Mouse (Mus musculus) layer of hippocampus, adult 8-10 months (tissue): ENCODE measurements around the gene Spata45. TPM values are rescaled to one million over a fixed set of nuclear protein-coding genes. Genes with fewer than 3 reads are reported as not detected.
"Not testable (repeated sequence)": the region's sequence is repeated elsewhere in the genome, so short reads cannot be mapped to it uniquely, and the experiment has no call there.

Experiments
- DNase-seq, 2 experiments: peaks; one replicate each; pipeline ENCODE4 v3.0.0; 2022; ENCODE audit warnings: low spot score in 2 of 2
- total RNA-seq, 4 experiments: library from RNA; stranded (reverse); gene quantifications; 2 replicates each; pipeline ENCODE4 v1.2.4; 2022

Gene Spata45
- not detected for total RNA-seq

DNA sequence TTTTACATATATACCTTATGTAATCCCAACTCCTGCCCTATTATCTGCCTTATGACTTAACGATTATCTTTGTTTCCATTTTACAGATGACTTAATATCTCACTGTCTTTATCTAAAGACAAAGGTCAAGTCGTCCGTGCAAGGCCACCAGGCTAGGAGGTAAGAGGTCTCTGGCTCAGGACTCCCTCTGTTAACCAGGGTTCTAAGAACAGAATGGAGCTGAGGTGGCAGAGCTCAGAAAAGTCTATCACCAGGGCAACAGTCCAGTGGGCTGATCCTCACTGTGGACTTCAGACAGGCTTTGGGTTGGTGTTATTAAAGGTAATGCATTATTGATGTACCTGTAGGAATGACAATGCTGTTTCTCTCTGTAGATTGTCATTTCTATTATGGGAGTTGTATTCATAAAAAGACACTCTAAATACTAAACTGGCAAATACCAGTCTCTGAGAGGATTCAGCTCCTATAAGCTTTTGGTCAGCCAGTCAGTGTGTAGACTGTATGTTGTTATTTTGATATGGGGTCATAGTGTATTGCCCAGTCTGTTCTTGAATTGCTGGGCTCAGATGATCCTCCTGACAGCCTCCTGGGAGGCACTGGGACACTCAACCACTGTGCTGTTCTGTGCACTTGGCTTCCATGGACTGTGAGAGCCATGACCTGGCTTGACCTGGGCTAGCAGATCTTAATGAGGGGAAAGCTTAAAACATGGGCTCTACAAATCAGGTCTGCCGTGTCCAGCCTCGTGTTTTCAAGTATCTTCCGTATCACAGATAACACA lies at the start of gene Spata45:
Spata45 (plus strand) TSS at position 86 of the 781 bp plus-strand sequence.
- DNase-seq, result no peak

DNA sequence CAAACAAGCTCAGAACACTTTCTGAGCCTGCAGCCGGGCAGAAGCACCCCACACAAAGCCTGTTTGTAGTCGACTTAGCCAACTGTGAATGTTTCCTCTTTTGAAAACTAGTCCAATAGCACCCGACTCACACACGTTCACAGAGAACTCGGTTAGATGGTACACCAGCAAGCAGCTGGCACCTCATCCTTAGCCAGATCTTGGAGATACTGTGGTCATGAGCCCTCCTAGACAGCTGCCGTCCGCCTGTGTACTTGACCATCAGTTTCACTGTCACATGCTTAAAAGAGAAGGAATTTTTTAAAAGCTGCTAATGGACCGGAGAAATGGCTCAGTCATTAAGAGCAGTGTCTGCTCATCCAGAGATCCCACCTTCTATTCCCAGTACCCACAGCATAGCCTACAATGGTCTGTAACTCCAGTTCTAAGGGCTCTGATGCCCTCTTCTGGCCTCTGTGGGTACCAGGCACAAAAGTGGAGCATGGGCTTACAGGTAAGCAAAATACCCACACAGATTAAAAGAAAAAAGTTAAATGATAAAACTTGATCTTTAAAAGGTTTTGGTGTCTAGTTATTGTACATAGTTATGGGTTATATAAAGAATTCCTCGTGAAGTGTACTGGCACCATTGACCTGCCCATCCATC lies 46.9 kb upstream of the Spata45 start:
- DNase-seq, result no peak

- peak; percentile 41 to 60 for DNase-seq
These were observed 40.9 kb upstream of the Spata45 start for GRCm38 (mm10) chr1:190995548-190995947.

DNA sequence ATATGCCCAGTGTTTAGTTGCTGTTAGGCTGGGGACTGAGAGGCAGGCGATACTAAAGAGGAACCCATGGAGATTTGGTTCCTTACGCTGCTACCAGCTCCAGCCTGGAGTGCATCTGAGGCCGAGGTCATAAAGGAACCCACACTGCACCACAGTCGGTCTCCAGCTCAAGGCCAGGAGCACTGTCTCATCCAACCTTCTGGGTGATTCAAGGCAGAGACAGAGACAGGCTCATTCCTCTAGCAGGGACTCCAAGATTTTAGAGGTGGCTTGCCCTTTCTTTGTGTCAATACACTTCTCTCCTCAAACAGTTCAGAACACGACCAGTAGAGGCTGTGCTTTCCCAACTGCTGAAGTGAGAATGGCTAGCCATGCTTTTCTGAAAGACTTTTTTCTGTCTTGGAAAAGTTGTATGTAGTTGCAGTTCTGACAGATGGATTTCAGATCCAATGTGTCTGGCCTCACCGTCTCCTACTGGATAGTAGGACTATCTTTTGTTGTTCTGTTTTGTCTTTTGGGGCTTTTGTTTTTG lies 40.0 kb upstream of the Spata45 start:
- DNase-seq, result no peak

- no peak for DNase-seq
These were observed 38.4 kb upstream of the Spata45 start for GRCm38 (mm10) chr1:190998027-190998426.

DNA sequence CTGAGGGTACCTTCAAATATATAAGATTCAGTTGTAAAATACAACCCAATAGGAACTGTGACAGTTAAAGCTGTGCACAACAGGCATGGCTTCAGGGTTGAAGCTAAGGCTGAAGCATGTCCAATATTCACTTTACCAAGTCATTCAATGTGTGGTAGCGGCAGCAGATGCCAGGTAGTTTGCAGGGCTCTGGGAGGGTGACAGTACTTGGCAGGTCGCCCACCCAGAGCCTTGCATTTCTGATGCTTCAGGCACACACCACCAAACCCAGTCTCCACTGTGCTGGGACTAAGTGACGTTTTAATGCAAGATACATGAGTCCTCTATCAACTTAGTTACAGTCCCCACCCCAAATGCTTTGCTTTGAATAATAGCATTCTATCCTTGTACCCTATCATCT lies 35.8 kb upstream of the Spata45 start:
- DNase-seq, result no peak

DNA sequence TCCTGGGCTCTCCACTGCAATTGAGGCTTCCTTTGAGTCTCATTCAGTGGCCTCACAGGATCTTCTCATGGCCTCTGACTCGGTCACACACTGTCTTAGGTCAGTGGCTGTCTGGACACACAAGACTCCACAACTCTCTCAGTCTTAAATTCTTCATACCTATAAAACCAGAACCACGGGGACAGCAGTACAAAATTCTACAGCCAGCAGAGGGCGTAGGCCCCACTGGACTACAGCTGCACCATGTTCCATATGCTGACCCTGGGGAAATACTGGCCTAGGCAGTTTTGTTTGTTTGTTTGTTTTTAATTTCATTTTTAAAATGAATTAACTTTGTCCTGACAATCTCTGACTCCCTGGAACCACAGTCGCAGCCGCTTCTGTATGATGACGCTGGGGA lies 34.2 kb upstream of the Spata45 start:
- no peak for DNase-seq

DNA sequence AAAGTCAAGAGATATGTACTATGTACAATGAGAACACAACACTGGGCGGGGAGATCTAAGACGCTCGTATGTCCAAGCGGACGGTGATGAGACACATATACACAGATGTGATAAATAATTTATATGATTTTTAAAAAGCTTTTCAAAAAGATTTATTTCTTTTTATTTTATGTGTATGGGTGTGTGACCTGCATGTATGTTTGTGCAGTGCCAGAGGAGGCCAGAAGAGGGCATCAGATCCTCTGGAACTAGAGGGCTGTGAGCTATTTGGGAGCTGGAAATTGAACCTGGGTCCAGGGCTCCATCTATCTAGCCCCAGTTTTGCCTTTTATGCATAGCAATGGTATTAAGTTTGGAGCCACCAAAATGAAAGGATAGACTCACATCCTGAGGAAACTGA lies 27.7 kb upstream of the Spata45 start:
- no peak for DNase-seq

- no peak for DNase-seq
These were observed 22.2 kb upstream of the Spata45 start for GRCm38 (mm10) chr1:191014271-191014670.

- no peak for DNase-seq
These were observed 16.6 kb upstream of the Spata45 start for GRCm38 (mm10) chr1:191019803-191020202.

DNA sequence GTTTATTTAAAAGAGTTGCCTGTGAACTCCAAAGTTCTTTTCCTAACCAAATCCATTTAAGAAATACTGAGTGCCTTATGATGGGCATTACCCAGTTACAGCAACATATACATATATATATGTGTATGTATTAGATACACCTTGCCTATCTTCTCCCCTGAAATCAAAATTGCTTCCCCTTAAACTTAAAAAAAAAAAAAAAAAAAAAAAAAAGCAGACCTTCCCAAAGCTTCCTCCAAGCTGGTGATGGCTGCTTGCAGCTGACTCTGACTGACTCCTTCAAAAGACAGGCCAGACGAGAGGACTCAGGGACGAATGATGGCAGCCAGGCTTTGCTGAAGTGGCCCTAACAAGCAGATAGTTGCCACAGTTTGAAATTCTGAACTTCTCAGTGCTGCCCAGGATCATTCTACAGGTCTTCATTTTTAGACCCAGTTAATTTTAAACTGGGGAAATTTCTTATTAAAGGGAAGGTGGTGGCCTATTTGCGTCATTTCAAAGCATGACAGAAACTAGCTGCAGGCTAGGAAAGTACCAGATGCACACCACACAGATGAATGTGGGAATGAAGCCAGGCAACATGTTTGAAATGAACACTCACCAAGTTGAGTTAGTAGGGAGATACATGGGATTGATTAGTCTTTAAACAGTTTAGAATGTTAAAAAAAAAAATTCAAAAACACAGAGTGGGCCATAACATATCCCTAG lies 16.1 kb upstream of the Spata45 start:
- DNase-seq, result peak; percentile 12 to 27

- DNase-seq, result peak; percentile 12 to 31
These were observed 15.4 kb upstream of the Spata45 start for GRCm38 (mm10) chr1:191021016-191021415.

GRCm38 (mm10) chr1:191023140-191023539 lies 13.3 kb upstream of the Spata45 start:
- DNase-seq, result no peak

DNA sequence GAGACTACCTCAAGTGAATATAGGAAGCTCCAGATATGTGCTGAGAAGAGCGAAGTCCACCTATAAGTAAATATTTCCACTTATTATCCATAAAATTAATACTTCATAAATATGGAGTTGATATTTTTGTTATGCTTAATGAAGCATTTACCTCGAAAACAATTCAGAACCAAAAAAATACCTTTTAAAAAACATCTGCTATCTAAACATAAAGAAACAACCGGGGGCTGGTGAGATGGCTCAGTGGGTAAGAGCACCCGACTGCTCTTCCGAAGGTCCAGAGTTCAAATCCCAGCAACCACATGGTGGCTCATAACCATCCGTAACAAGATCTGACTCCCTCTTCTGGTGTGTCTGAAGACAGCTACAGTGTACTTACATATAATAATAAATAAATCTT lies 12.6 kb upstream of the Spata45 start:
- not testable (repeated sequence) for DNase-seq

GRCm38 (mm10) chr1:191025016-191026012 lies 11.1 kb upstream of the Spata45 start:
- DNase-seq, result peak; percentile 15 to 42

DNA sequence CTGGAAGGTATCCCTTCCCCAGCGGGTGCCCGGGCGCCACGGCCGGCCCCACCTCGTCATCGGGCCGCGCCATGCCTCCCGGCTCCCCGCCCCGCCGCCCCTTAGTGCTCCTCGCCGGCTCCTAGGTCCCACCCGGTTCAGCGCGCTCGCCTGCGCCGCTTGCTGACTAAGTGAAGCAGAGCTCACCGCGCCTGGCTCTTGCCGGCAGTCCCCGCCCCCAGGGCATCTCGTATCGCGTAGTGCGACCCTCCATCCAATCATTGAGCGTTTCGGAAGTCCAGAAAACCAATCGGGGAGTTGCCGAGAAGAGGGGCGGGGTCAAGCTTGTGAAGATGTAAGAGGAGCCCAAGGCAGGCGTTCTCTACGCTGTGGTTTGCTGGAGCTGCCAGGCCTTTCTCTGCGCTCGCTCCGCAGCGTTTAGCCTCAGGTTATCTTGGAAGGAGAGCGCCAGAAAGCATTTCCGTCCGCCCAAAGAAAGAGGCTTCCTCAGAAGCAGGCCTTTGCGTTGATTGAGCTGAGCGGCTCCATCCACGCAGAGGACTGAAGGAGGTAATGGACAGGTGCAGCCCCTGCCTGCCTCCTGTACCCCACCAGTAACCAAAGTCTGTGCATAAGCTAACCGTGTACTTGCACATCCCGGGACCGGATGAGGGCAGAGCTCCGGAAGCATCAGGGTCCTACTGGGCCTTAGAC lies 10.3 kb upstream of the Spata45 start, which contains the start of gene Flvcr1:
Flvcr1 (minus strand) TSS at position 138 of the 693 bp plus-strand sequence.
- peak; percentile 98 to 99 for DNase-seq

DNA sequence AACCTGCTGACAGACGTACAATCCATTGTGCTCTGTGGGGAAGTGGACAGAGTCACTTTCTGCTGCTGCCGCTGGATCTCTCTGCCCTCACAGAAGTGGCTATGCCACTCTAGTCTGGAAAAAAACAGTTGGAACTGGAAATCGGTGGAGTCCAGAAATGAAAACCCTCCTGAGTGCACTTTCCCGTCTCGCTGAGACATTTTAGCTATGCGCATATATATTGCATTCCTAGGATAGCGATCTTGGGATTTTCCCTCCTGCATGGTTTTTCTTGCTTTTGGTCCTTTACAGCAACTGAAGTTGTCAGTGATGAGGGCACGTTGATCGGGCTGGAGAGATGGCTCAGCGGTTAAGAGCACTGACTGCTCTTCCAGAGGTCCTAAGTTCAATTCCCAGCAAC lies 6.3 kb upstream of the Spata45 start:
- DNase-seq, result no peak

DNA sequence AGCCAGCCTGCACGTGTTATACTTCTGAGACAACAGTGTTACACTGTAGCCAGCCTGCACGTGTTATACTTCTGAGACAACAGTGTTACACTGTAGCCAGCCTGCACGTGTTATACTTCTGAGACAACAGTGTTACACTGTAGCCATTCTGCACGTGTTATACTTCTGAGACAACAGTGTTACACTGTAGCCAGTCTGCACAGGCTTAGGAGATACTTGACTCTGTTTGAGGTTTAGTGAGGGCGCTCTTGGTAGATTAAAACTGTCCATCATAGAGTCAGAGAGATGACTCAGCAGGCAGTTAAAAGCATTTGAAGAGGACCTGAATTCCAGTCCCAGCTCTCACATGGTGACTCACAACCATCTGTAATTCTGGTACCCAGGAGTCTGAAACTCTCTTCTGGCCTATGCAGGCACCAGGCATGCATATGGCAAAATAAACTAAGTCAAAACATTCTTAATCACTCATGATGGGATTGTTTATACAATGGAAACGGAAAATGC lies 5.5 kb upstream of the Spata45 start:
- DNase-seq, result not testable (repeated sequence)

- DNase-seq, result no peak
These were observed 790 bp upstream of the Spata45 start for GRCm38 (mm10) chr1:191035649-191036048.

GRCm38 (mm10) chr1:191037999-191038398 lies 1.6 kb downstream of the Spata45 start:
- no peak for DNase-seq
